Mouse (Mus musculus) frontal cortex, adult (tissue): Measurements from ENCODE around the gene Pdzd7.

Experiments
- ATAC-seq: cut with Nextera tagmentation; 2 replicates; pipeline ENCODE4 v1.9.2; 2017; ENCODE audit warnings: mild to moderate bottlenecking, moderate library complexity, mixed read lengths; ENCODE audit not compliant: low TSS enrichment

Pdzd7 gene

GRCm38 (mm10) chr19:45012636-45013035, 32.9 kb downstream of the Pdzd7 start:
- peak; percentile 7; the same call in 1 of the 2 replicates for ATAC-seq

- no peak for ATAC-seq
Observed at GRCm38 (mm10) chr19:45012219-45012618, 33.3 kb downstream of the Pdzd7 start.

- ATAC-seq, result no peak
Observed at GRCm38 (mm10) chr19:45010646-45011045, 34.9 kb downstream of the Pdzd7 start.

GRCm38 (mm10) chr19:45007425-45008191, 37.9 kb downstream of the Pdzd7 start:
- ATAC-seq, result no peak

GRCm38 (mm10) chr19:45007021-45007420, 38.5 kb downstream of the Pdzd7 start:
- no peak for ATAC-seq

- ATAC-seq, result peak; percentile 90
Observed at GRCm38 (mm10) chr19:45005957-45006712, 39.4 kb downstream of the Pdzd7 start, which contains the start of gene Mrpl43. Mrpl43 (minus strand) TSS chr19:45006442.

- ATAC-seq, result no peak
Observed at GRCm38 (mm10) chr19:45005444-45005843, 40.1 kb downstream of the Pdzd7 start, which contains the start of gene Twnk. Twnk (plus strand) TSS chr19:45005663.

GRCm38 (mm10) chr19:45003740-45004516, 41.6 kb downstream of the Pdzd7 start:
- ATAC-seq, result no peak

GRCm38 (mm10) chr19:45002301-45002700, 43.2 kb downstream of the Pdzd7 start:
- ATAC-seq, result no peak

GRCm38 (mm10) chr19:44999647-45000046, 45.9 kb downstream of the Pdzd7 start:
- no peak for ATAC-seq

- no peak for ATAC-seq
Observed at GRCm38 (mm10) chr19:44997786-44998185, 47.7 kb downstream of the Pdzd7 start.

GRCm38 (mm10) chr19:44992712-44993111, 52.8 kb downstream of the Pdzd7 start:
- no peak for ATAC-seq

GRCm38 (mm10) chr19:44992246-44992645, 53.3 kb downstream of the Pdzd7 start:
- ATAC-seq, result no peak

- ATAC-seq, result no peak
Observed at GRCm38 (mm10) chr19:44991031-44991430, 54.5 kb downstream of the Pdzd7 start.

GRCm38 (mm10) chr19:44989567-44990495, 55.7 kb downstream of the Pdzd7 start:
- ATAC-seq, result no peak

- ATAC-seq, result no peak
Observed at GRCm38 (mm10) chr19:44988831-44989566, 56.5 kb downstream of the Pdzd7 start, which contains the start of gene Sema4g. Sema4g (plus strand) TSS chr19:44989101.

- no peak for ATAC-seq
Observed at GRCm38 (mm10) chr19:44988321-44988720, 57.2 kb downstream of the Pdzd7 start.

GRCm38 (mm10) chr19:44987851-44988250, 57.7 kb downstream of the Pdzd7 start:
- peak; percentile 90 for ATAC-seq

GRCm38 (mm10) chr19:44987004-44987403, 58.5 kb downstream of the Pdzd7 start:
- ATAC-seq, result no peak
